Mouse (Mus musculus) telencephalon, adult 2 months (tissue): ENCODE data around the gene Tomm6.

Experiments
- DNase-seq: peaks from one replicate; pipeline ENCODE4 v3.0.0-alpha.2; 2011; ENCODE audit warnings: low read depth, low spot score

Tomm6 gene

GRCm38 (mm10) chr17:47688344-47688607, at the start of gene Tomm6:
Gene Tomm6, minus strand, starts transcription at chr17:47688386.
- no peak for DNase-seq

- peak; percentile 41 for DNase-seq
These were observed 49.3 kb upstream of the Tomm6 start for GRCm38 (mm10) chr17:47737271-47738065.

- peak; percentile 64 for DNase-seq
These were observed 48.7 kb upstream of the Tomm6 start, which contains the start of gene Tfeb for GRCm38 (mm10) chr17:47736856-47737255. Gene Tfeb, plus strand, starts transcription at chr17:47737030.

GRCm38 (mm10) chr17:47735553-47736100, 47.4 kb upstream of the Tomm6 start:
- no peak for DNase-seq

- no peak for DNase-seq
These were observed 42.7 kb upstream of the Tomm6 start for GRCm38 (mm10) chr17:47730633-47731575.

GRCm38 (mm10) chr17:47726566-47726965, 38.4 kb upstream of the Tomm6 start, which contains the start of gene Pgc:
Gene Pgc, plus strand, starts transcription at chr17:47726842.
- no peak for DNase-seq

- no peak for DNase-seq
These were observed 33.0 kb upstream of the Tomm6 start for GRCm38 (mm10) chr17:47721183-47721582.

GRCm38 (mm10) chr17:47715037-47715436, 26.9 kb upstream of the Tomm6 start:
- no peak for DNase-seq

- DNase-seq = no peak
These were observed 24.8 kb upstream of the Tomm6 start for GRCm38 (mm10) chr17:47712889-47713571.

- no peak for DNase-seq
These were observed 23.7 kb upstream of the Tomm6 start for GRCm38 (mm10) chr17:47711883-47712282.

GRCm38 (mm10) chr17:47710036-47710435, 21.9 kb upstream of the Tomm6 start:
- no peak for DNase-seq

GRCm38 (mm10) chr17:47708972-47709371, 20.8 kb upstream of the Tomm6 start:
- no peak for DNase-seq

GRCm38 (mm10) chr17:47707961-47708360, 19.8 kb upstream of the Tomm6 start:
- DNase-seq = no peak

GRCm38 (mm10) chr17:47706196-47706595, 18.0 kb upstream of the Tomm6 start:
- DNase-seq = no peak

GRCm38 (mm10) chr17:47704692-47705091, 16.5 kb upstream of the Tomm6 start:
- DNase-seq = no peak

- no peak for DNase-seq
These were observed 15.4 kb upstream of the Tomm6 start for GRCm38 (mm10) chr17:47703556-47703955.

GRCm38 (mm10) chr17:47702548-47703345, 14.6 kb upstream of the Tomm6 start:
- DNase-seq = no peak

GRCm38 (mm10) chr17:47701793-47702192, 13.6 kb upstream of the Tomm6 start:
- no peak for DNase-seq

GRCm38 (mm10) chr17:47699055-47699454, 10.9 kb upstream of the Tomm6 start:
- DNase-seq = no peak

GRCm38 (mm10) chr17:47698156-47698555, 10.0 kb upstream of the Tomm6 start:
- no peak for DNase-seq

GRCm38 (mm10) chr17:47695337-47695710, 7.1 kb upstream of the Tomm6 start:
- no peak for DNase-seq
